23 mouse cellular contexts compared by ENCODE assay signal in genomic region chr13:43519251-43519650, GRCm38 (mm10). TPM values are rescaled to one million over a fixed set of nuclear protein-coding genes. Genes with fewer than 3 reads are reported as not detected.
DNase-seq lines count a peak whose midpoint lies in the region; ATAC-seq and TF ChIP-seq lines count a peak whose summit lies in the region.
"Had no signal": no experiment of that assay in that cellular context is flagged by ENCODE, and none has a peak within 500 bp of the region (broad histone marks: within the 10 kb centered on the region; RNA-seq: fewer than 3 reads in every experiment).

No protein-coding gene starts in this region.

- no peak overlapping the region for H3K4me3 ChIP-seq in embryonic facial prominence, embryonic 14.5 days (ENCODE audit: low read depth, low read length)
- no peak overlapping the region for H3K4me3 ChIP-seq in embryonic facial prominence, embryonic 10.5 days
- H3K4me3 ChIP-seq in limb, embryonic 14.5 days (replicated peaks; ENCODE audit: low read length): no peak overlapping the region
- H3K4me3 ChIP-seq in limb, embryonic 10.5 days: no peak overlapping the region
- H3K4me3 ChIP-seq: embryonic facial prominence, embryonic 12.5 days; forebrain, embryonic 10.5 days; forebrain, embryonic 15.5 days; heart, embryonic 10.5 days; hindbrain, embryonic 12.5 days had no signal

- no peaks in the 10 kb centered on the region for H3K27me3 ChIP-seq in embryonic facial prominence, embryonic 14.5 days (replicated peaks; ENCODE audit: control insufficient read depth, insufficient read depth, low read length)
- no peaks in the 10 kb centered on the region for H3K27me3 ChIP-seq in embryonic facial prominence, embryonic 10.5 days (replicated peaks; ENCODE audit: low read depth, poor library complexity, severe bottlenecking)
- no peaks in the 10 kb centered on the region for H3K27me3 ChIP-seq in limb, embryonic 14.5 days (ENCODE audit: control insufficient read depth, insufficient read depth, low read length)
- no peaks in the 10 kb centered on the region for H3K27me3 ChIP-seq in limb, embryonic 10.5 days (ENCODE audit: low read depth, poor library complexity, severe bottlenecking)
- H3K27me3 ChIP-seq: embryonic facial prominence, embryonic 12.5 days; forebrain, embryonic 15.5 days; hindbrain, embryonic 12.5 days had no signal

- H3K27ac ChIP-seq in embryonic facial prominence, embryonic 14.5 days (replicated peaks; ENCODE audit: low read depth, low read length): peak overlapping the region; percentile 44; the same call in 1 of the 2 replicates
- no peak overlapping the region for H3K27ac ChIP-seq in embryonic facial prominence, embryonic 10.5 days (replicated peaks)
- no peak overlapping the region for H3K27ac ChIP-seq in limb, embryonic 14.5 days (replicated peaks; ENCODE audit: low read depth, low read length)
- H3K27ac ChIP-seq in limb, embryonic 10.5 days: no peak overlapping the region
- H3K27ac ChIP-seq: embryonic facial prominence, embryonic 12.5 days; forebrain, embryonic 10.5 days; forebrain, embryonic 15.5 days; heart, embryonic 10.5 days; hindbrain, embryonic 12.5 days had no signal

- H3K4me1 ChIP-seq in embryonic facial prominence, embryonic 14.5 days (ENCODE audit: control insufficient read depth, insufficient read depth, low read length): peaks cover 11% of the 10 kb centered on the region
- H3K4me1 ChIP-seq in embryonic facial prominence, embryonic 10.5 days: peaks cover 4% of the 10 kb centered on the region; the same call in 1 of the 2 replicates
- peaks cover 4% of the 10 kb centered on the region for H3K4me1 ChIP-seq in limb, embryonic 14.5 days (ENCODE audit: control insufficient read depth, insufficient read depth, low read length)
- H3K4me1 ChIP-seq in limb, embryonic 10.5 days: no peaks in the 10 kb centered on the region
- H3K4me1 ChIP-seq: embryonic facial prominence, embryonic 12.5 days; hindbrain, embryonic 12.5 days had no signal

- TF ChIP-seq POLR2A in limb, embryonic 14.5 days (IDR thresholded peaks at IDR 0.05; ENCODE audit: borderline replicate concordance, extremely low read depth, insufficient read depth, insufficient read length): no peak

- H3K4me2 ChIP-seq in embryonic facial prominence, embryonic 14.5 days (ENCODE audit: low read depth, low read length): no peak overlapping the region
- H3K4me2 ChIP-seq in limb, embryonic 14.5 days (replicated peaks; ENCODE audit: low read depth, low read length, severe bottlenecking): no peak overlapping the region
- H3K4me2 ChIP-seq: embryonic facial prominence, embryonic 12.5 days; forebrain, embryonic 15.5 days; hindbrain, embryonic 12.5 days had no signal

- 40% methylated on average over 6 of the region's 6 CpGs for WGBS in embryonic facial prominence, embryonic 14.5 days
- 82% methylated on average over 6 of the region's 6 CpGs for WGBS in embryonic facial prominence, embryonic 10.5 days
- WGBS in limb, embryonic 14.5 days: 65% methylated on average over 6 of the region's 6 CpGs
- 83% methylated on average over 6 of the region's 6 CpGs for WGBS in limb, embryonic 10.5 days

- DNase-seq in embryonic facial prominence, embryonic 14.5 days (ENCODE audit: low spot score): peak; percentile 85
- DNase-seq in embryonic facial prominence, embryonic 10.5 days (ENCODE audit: low spot score): no peak
- peak; percentile 67 for DNase-seq in limb, embryonic 14.5 days (ENCODE audit: low spot score)
- DNase-seq in limb, embryonic 10.5 days (ENCODE audit: low spot score): no peak
- peak; percentile 40 for DNase-seq in brain, adult 2 months (ENCODE audit: low read depth, low spot score)
- no peak for DNase-seq in layer of hippocampus, postnatal 10 days (ENCODE audit: low spot score in 2 of 2)
- no peak for DNase-seq in frontal cortex, postnatal 25 days (ENCODE audit: low spot score in 2 of 2)
- DNase-seq: adrenal gland, postnatal 25 days; cerebellum, adult 11 months; cerebellum, adult 8-10 months; cerebellum, postnatal 14 days; embryo, embryonic 11 days; heart, adult 18-20 months; heart, postnatal 10 days; heart, postnatal 4 days had no signal

- H3K36me3 ChIP-seq in embryonic facial prominence, embryonic 14.5 days (ENCODE audit: control insufficient read depth, insufficient read depth, low read length): no peaks in the 10 kb centered on the region
- H3K36me3 ChIP-seq in embryonic facial prominence, embryonic 10.5 days (replicated peaks): no peaks in the 10 kb centered on the region
- H3K36me3 ChIP-seq in limb, embryonic 14.5 days (ENCODE audit: control insufficient read depth, insufficient read depth, low read length): no peaks in the 10 kb centered on the region
- H3K36me3 ChIP-seq in limb, embryonic 10.5 days: no peaks in the 10 kb centered on the region
- H3K36me3 ChIP-seq: embryonic facial prominence, embryonic 12.5 days; forebrain, embryonic 10.5 days; forebrain, embryonic 15.5 days; heart, embryonic 10.5 days; hindbrain, embryonic 12.5 days had no signal

- no peak overlapping the region for H3K9ac ChIP-seq in embryonic facial prominence, embryonic 14.5 days (ENCODE audit: low read depth, low read length)
- H3K9ac ChIP-seq in limb, embryonic 14.5 days (ENCODE audit: low read depth, low read length, severe bottlenecking): no peak overlapping the region
- H3K9ac ChIP-seq: embryonic facial prominence, embryonic 12.5 days; forebrain, embryonic 15.5 days; hindbrain, embryonic 12.5 days had no signal

- ATAC-seq in embryonic facial prominence, embryonic 14.5 days (ENCODE audit: low read depth): no peak
- no peak for ATAC-seq in limb, embryonic 14.5 days (ENCODE audit: low FRiP score, low read depth)
- ATAC-seq: forebrain, embryonic 15.5 days; hindbrain, embryonic 16.5 days; inflammation-experienced regulatory T-cells, adult 6 months; intestine, postnatal 0 days had no signal

- no peaks in the 10 kb centered on the region for H3K9me3 ChIP-seq in embryonic facial prominence, embryonic 14.5 days (ENCODE audit: control insufficient read depth, low read length)
- H3K9me3 ChIP-seq in embryonic facial prominence, embryonic 10.5 days: no peaks in the 10 kb centered on the region
- H3K9me3 ChIP-seq in limb, embryonic 14.5 days (ENCODE audit: control insufficient read depth, low read length): no peaks in the 10 kb centered on the region
- no peaks in the 10 kb centered on the region for H3K9me3 ChIP-seq in limb, embryonic 10.5 days (replicated peaks)
- H3K9me3 ChIP-seq: embryonic facial prominence, embryonic 12.5 days; forebrain, embryonic 15.5 days; heart, embryonic 10.5 days had no signal

RNA-seq across cellular contexts. Expression of gene Ranbp9, which starts 38.2 kb away (rescaled TPM):
- 11.2 and 13.6 TPM in 2 replicates for polyA plus RNA-seq in embryonic facial prominence, embryonic 14.5 days (2014; fragmentation: Nextera tagmentation; extraction: Ambion mirVana)
- polyA plus RNA-seq in embryonic facial prominence, embryonic 10.5 days (2016; fragmentation: Nextera tagmentation; extraction: Ambion mirVana): 7.8 and 8.0 TPM in 2 replicates
- polyA plus RNA-seq in limb, embryonic 14.5 days (2012; rRNA removed): 34.5 and 36.9 TPM in 2 replicates
- polyA plus RNA-seq in limb, embryonic 14.5 days (2014; fragmentation: Nextera tagmentation; extraction: Ambion mirVana): 12.6 and 14.2 TPM in 2 replicates
- polyA plus RNA-seq in limb, embryonic 10.5 days (2016; fragmentation: Nextera tagmentation; extraction: Ambion mirVana): 10.0 and 10.1 TPM in 2 replicates
- 10 to 100 TPM; 67.8 to 77.0 TPM for total RNA-seq in layer of hippocampus, postnatal 10 days (2021)

RNA-seq across cellular contexts. Expression of gene Mcur1, which starts 40.7 kb away (rescaled TPM):
- polyA plus RNA-seq in embryonic facial prominence, embryonic 14.5 days (2014; fragmentation: Nextera tagmentation; extraction: Ambion mirVana): 14.5 and 15.5 TPM in 2 replicates
- polyA plus RNA-seq in embryonic facial prominence, embryonic 10.5 days (2016; fragmentation: Nextera tagmentation; extraction: Ambion mirVana): 9.5 and 10.1 TPM in 2 replicates
- 19.7 and 23.1 TPM in 2 replicates for polyA plus RNA-seq in limb, embryonic 14.5 days (2012; rRNA removed)
- polyA plus RNA-seq in limb, embryonic 14.5 days (2014; fragmentation: Nextera tagmentation; extraction: Ambion mirVana): 18.1 and 20.5 TPM in 2 replicates
- polyA plus RNA-seq in limb, embryonic 10.5 days (2016; fragmentation: Nextera tagmentation; extraction: Ambion mirVana): 10.6 and 12.1 TPM in 2 replicates
- total RNA-seq in layer of hippocampus, postnatal 10 days (2021): 10 to 100 TPM; 19.8 TPM

Comparison
In these comparisons a context has a peak if more than half of its experiments do, and no peak if none do; other contexts are left out.
1. DNase-seq: peak in embryonic facial prominence, embryonic 14.5 days (single experiment), limb, embryonic 14.5 days (single experiment) and brain, adult 2 months (single experiment); none in embryonic facial prominence, embryonic 10.5 days (single experiment), limb, embryonic 10.5 days (single experiment), layer of hippocampus, postnatal 10 days (0 of 2) and frontal cortex, postnatal 25 days (0 of 2).